Mouse (Mus musculus) limb, embryonic 12.5 days (tissue): ENCODE measurements around the gene Ifitm1. TPM values are rescaled to one million over a fixed set of nuclear protein-coding genes. Genes with fewer than 3 reads are reported as not detected.
A peak's percentile ranks its signal among the peaks of the same experiment; 100 is the strongest.

ENCODE experiments used
- ATAC-seq: fragments of 200-750 bp; cut with Nextera tagmentation; 2 replicates; pipeline ENCODE4 v1.8.0; 2017; ENCODE audit warnings: low read depth, moderate TSS enrichment; ENCODE audit not compliant: insufficient number of reproducible peaks, insufficient read depth, low FRiP score, low TSS enrichment
- H3K27ac ChIP-seq: fragments of 300-500 bp; sonication (generic); 2 replicates; pipeline ENCODE4 v1.5.1; 2016; ENCODE audit warnings: mild to moderate bottlenecking, moderate library complexity
- H3K27me3 ChIP-seq: fragments of 300-500 bp; sonication (generic); 2 replicates; pipeline ENCODE4 v1.6.1; 2016; ENCODE audit warnings: mild to moderate bottlenecking, moderate library complexity
- H3K36me3 ChIP-seq: fragments of 300-500 bp; sonication (generic); 2 replicates; pipeline ENCODE4 v1.6.1; 2016; ENCODE audit warnings: mild to moderate bottlenecking, moderate library complexity
- H3K4me1 ChIP-seq: fragments of 300-500 bp; sonication (generic); replicated peaks from 2 replicates; pipeline ENCODE4 v1.6.1; 2016
- H3K4me2 ChIP-seq: fragments of 300-500 bp; sonication (generic); 2 replicates; pipeline ENCODE4 v1.6.1; 2016; ENCODE audit warnings: mild to moderate bottlenecking, moderate library complexity
- H3K4me3 ChIP-seq: fragments of 300-500 bp; sonication (generic); replicated peaks from 2 replicates; pipeline ENCODE4 v1.5.1; 2016; ENCODE audit warnings: mild to moderate bottlenecking
- H3K9ac ChIP-seq: fragments of 300-500 bp; sonication (generic); replicated peaks from 2 replicates; pipeline ENCODE4 v1.6.1; 2016; ENCODE audit warnings: mild to moderate bottlenecking, moderate library complexity
- H3K9me3 ChIP-seq: fragments of 300-500 bp; sonication (generic); 2 replicates; pipeline ENCODE4 v1.6.1; 2016; ENCODE audit warnings: mild to moderate bottlenecking, moderate library complexity
- WGBS: fragments of 180-500 bp; shearing (Covaris S2); methylation state at CpG from one replicate; pipeline ENCODE4 v1.1.7; 2016; 5-methylcytosine and 5-hydroxymethylcytosine counted together
- polyA plus RNA-seq: library from polyadenylated mRNA; unstranded; fragments of >200 nt; fragmentation: Nextera tagmentation; extraction: Ambion mirVana; gene quantifications from 2 replicates; pipeline ENCODE4 v1.2.1, GENCODE M21; 2016

The Ifitm1 gene
- 77.8 and 78.8 TPM in 2 replicates for polyA plus RNA-seq

GRCm38 (mm10) chr7:140966921-140967320 lies at the start of gene Ifitm1:
Ifitm1 (plus strand) TSS chr7:140967221.
- peak within 1 kb of the TSS; percentile 85 for H3K27ac ChIP-seq
- peaks cover 44% of the 10 kb centered on the region for H3K4me1 ChIP-seq
- H3K27me3 ChIP-seq, result no peaks in the 10 kb centered on the region; the same call in 1 of the 2 replicates
- H3K36me3 ChIP-seq, result no peaks in the 10 kb centered on the region
- peak within 1 kb of the TSS; percentile 18 for H3K4me3 ChIP-seq
- 80% methylated on average over 4 of the region's 4 CpGs for WGBS
- H3K9me3 ChIP-seq, result no peaks in the 10 kb centered on the region
- no peak within 1 kb of the TSS for H3K9ac ChIP-seq
- ATAC-seq, result no peak
- H3K4me2 ChIP-seq, result peak within 1 kb of the TSS; percentile 48

GRCm38 (mm10) chr7:140919911-140920310 lies 47.1 kb upstream of the Ifitm1 start:
- 74% methylated on average over 4 of the region's 4 CpGs for WGBS
- peaks cover 69% of the 10 kb centered on the region for H3K27me3 ChIP-seq
- ATAC-seq, result no peak
- H3K36me3 ChIP-seq, result no peaks in the 10 kb centered on the region
- no peaks in the 10 kb centered on the region for H3K9me3 ChIP-seq
- H3K27ac ChIP-seq, result no peak overlapping the region
- H3K4me1 ChIP-seq, result peaks cover 14% of the 10 kb centered on the region
- H3K4me2 ChIP-seq, result no peak overlapping the region
- H3K4me3 ChIP-seq, result no peak overlapping the region
- H3K9ac ChIP-seq, result no peak overlapping the region

- H3K9me3 ChIP-seq, result no peaks in the 10 kb centered on the region
- 72% methylated on average over 8 of the region's 8 CpGs for WGBS
- peaks cover 14% of the 10 kb centered on the region for H3K4me1 ChIP-seq
- no peak within 1 kb of the TSS for H3K27ac ChIP-seq
- ATAC-seq, result no peak
- H3K4me2 ChIP-seq, result peak within 1 kb of the TSS; percentile 66; the same call in 1 of the 2 replicates
- H3K36me3 ChIP-seq, result no peaks in the 10 kb centered on the region
- H3K9ac ChIP-seq, result no peak within 1 kb of the TSS
- peaks cover 75% of the 10 kb centered on the region for H3K27me3 ChIP-seq
- no peak within 1 kb of the TSS for H3K4me3 ChIP-seq
These were observed 46.5 kb upstream of the Ifitm1 start, which contains the start of gene Nlrp6 for GRCm38 (mm10) chr7:140920418-140921029. Nlrp6 (plus strand) TSS chr7:140920902.

GRCm38 (mm10) chr7:140921225-140921975 lies 45.6 kb upstream of the Ifitm1 start:
- Histone ChIP-seq H3K9ac (no peak overlapping the region), H3K4me3 (no peak overlapping the region), H3K4me2 (peak overlapping the region; percentile 66; the same call in 1 of the 2 replicates), H3K4me1 (peaks cover 14% of the 10 kb centered on the region), H3K9me3 (no peaks in the 10 kb centered on the region), H3K27me3 (peaks cover 81% of the 10 kb centered on the region), H3K36me3 (no peaks in the 10 kb centered on the region), H3K27ac (no peak overlapping the region)
- no peak for ATAC-seq
- WGBS, result 28% methylated on average over 22 of the region's 22 CpGs

- ATAC-seq, result no peak
- Histone ChIP-seq H3K9me3 (no peaks in the 10 kb centered on the region), H3K9ac (peak overlapping the region; percentile 42; the same call in 1 of the 2 replicates), H3K4me3 (peak overlapping the region; percentile 39), H3K27me3 (peaks cover 80% of the 10 kb centered on the region), H3K4me2 (peak overlapping the region; percentile 66), H3K27ac (no peak overlapping the region), H3K4me1 (peaks cover 14% of the 10 kb centered on the region), H3K36me3 (no peaks in the 10 kb centered on the region)
- 1% methylated on average over 49 of the region's 49 CpGs for WGBS
These were observed 44.5 kb upstream of the Ifitm1 start for GRCm38 (mm10) chr7:140922398-140923069.

GRCm38 (mm10) chr7:140923070-140923775 lies 43.8 kb upstream of the Ifitm1 start:
- Histone ChIP-seq H3K4me1 (peaks cover 14% of the 10 kb centered on the region), H3K27me3 (peaks cover 75% of the 10 kb centered on the region), H3K9ac (no peak overlapping the region), H3K36me3 (no peaks in the 10 kb centered on the region), H3K4me2 (peak overlapping the region; percentile 66), H3K4me3 (peak overlapping the region; percentile 39), H3K27ac (no peak overlapping the region), H3K9me3 (no peaks in the 10 kb centered on the region)
- WGBS, result 24% methylated on average over 30 of the region's 30 CpGs
- no peak for ATAC-seq

- 82% methylated on average over 6 of the region's 6 CpGs for WGBS
- no peak overlapping the region for H3K4me2 ChIP-seq
These were observed 39.8 kb upstream of the Ifitm1 start for GRCm38 (mm10) chr7:140927181-140927580.

GRCm38 (mm10) chr7:140938436-140938835 lies 28.6 kb upstream of the Ifitm1 start:
- no peaks in the 10 kb centered on the region for H3K36me3 ChIP-seq
- no peaks in the 10 kb centered on the region for H3K9me3 ChIP-seq
- H3K27me3 ChIP-seq, result peaks cover 17% of the 10 kb centered on the region
- H3K4me2 ChIP-seq, result no peak overlapping the region
- peaks cover 40% of the 10 kb centered on the region for H3K4me1 ChIP-seq
- no peak overlapping the region for H3K27ac ChIP-seq
- ATAC-seq, result no peak
- H3K4me3 ChIP-seq, result no peak overlapping the region
- WGBS, result 45% methylated on average over 3 of the region's 3 CpGs
- no peak overlapping the region for H3K9ac ChIP-seq

More at GRCm38 (mm10) chr7:140927181-140927580, 39.8 kb upstream of the Ifitm1 start:
- Histone ChIP-seq H3K27ac (no peak overlapping the region), H3K36me3 (no peaks in the 10 kb centered on the region), H3K4me1 (peaks cover 10% of the 10 kb centered on the region), H3K9me3 (0 out of 2 replicates have a peak, but pooled peaks cover 5% of the 10 kb centered on the region), H3K9ac (no peak overlapping the region), H3K27me3 (peaks cover 39% of the 10 kb centered on the region), H3K4me3 (no peak overlapping the region)
- no peak for ATAC-seq

GRCm38 (mm10) chr7:140938896-140939295 lies 28.1 kb upstream of the Ifitm1 start:
- H3K4me3 ChIP-seq, result no peak overlapping the region

GRCm38 (mm10) chr7:140939669-140940171 lies 27.3 kb upstream of the Ifitm1 start:
- ATAC-seq, result peak; percentile 43
- H3K4me1 ChIP-seq, result peaks cover 40% of the 10 kb centered on the region
- 0% methylated on average over 8 of the region's 8 CpGs for WGBS
- no peaks in the 10 kb centered on the region for H3K9me3 ChIP-seq
- peak overlapping the region; percentile 37; the same call in 1 of the 2 replicates for H3K9ac ChIP-seq
- H3K4me3 ChIP-seq, result peak overlapping the region; percentile 12; the same call in 1 of the 2 replicates
- H3K27me3 ChIP-seq, result peaks cover 15% of the 10 kb centered on the region
- peak overlapping the region; percentile 84 for H3K27ac ChIP-seq
- H3K4me2 ChIP-seq, result peak overlapping the region; percentile 50
- H3K36me3 ChIP-seq, result peaks cover 6% of the 10 kb centered on the region; the same call in 1 of the 2 replicates

More at GRCm38 (mm10) chr7:140938896-140939295, 28.1 kb upstream of the Ifitm1 start:
- H3K36me3 ChIP-seq, result no peaks in the 10 kb centered on the region
- peaks cover 17% of the 10 kb centered on the region for H3K27me3 ChIP-seq
- peak overlapping the region; percentile 84; the same call in 1 of the 2 replicates for H3K27ac ChIP-seq
- WGBS, result 27% methylated on average over 2 of the region's 2 CpGs
- no peak for ATAC-seq
- H3K4me2 ChIP-seq, result peak overlapping the region; percentile 50
- H3K4me1 ChIP-seq, result peaks cover 40% of the 10 kb centered on the region
- no peak overlapping the region for H3K9ac ChIP-seq
- no peaks in the 10 kb centered on the region for H3K9me3 ChIP-seq
